Mouse (Mus musculus): ENCODE results near the gene Ube2j2. TPM values are rescaled to one million over a fixed set of nuclear protein-coding genes. Genes with fewer than 3 reads are reported as not detected.

Gene Ube2j2
- polyA plus RNA-seq (2016; fragmentation: Nextera tagmentation; extraction: Ambion mirVana), result 144 and 150 TPM in 2 replicates

GRCm38 (mm10) chr4:155943534-155944249, at the start of gene Ube2j2:
TSS of gene Ube2j2 (plus strand) at chr4:155943831.
- no peaks in the 10 kb centered on the region for H3K9me3 ChIP-seq
- H3K4me3 ChIP-seq, result peak within 1 kb of the TSS; percentile 88
- under 1% methylated on average over 84 of the region's 85 CpGs for WGBS
- no peaks in the 10 kb centered on the region for H3K27me3 ChIP-seq (ENCODE audit: poor library complexity, severe bottlenecking)
- H3K36me3 ChIP-seq (replicated peaks), result peaks cover 30% of the 10 kb centered on the region
- peak within 1 kb of the TSS; percentile 93 for H3K27ac ChIP-seq
- DNase-seq (ENCODE audit: extremely low spot score, low spot score), result peak; percentile 96
- peaks cover 22% of the 10 kb centered on the region for H3K4me1 ChIP-seq

- WGBS, result 38% methylated on average over 8 of the region's 8 CpGs
- H3K4me1 ChIP-seq, result peaks cover 50% of the 10 kb centered on the region
- peak overlapping the region; percentile 94; the same call in 1 of the 2 replicates for H3K4me3 ChIP-seq
- H3K27me3 ChIP-seq (ENCODE audit: poor library complexity, severe bottlenecking), result no peaks in the 10 kb centered on the region
- no peak overlapping the region for H3K27ac ChIP-seq
- H3K36me3 ChIP-seq (replicated peaks), result peaks cover 42% of the 10 kb centered on the region
- no peaks in the 10 kb centered on the region for H3K9me3 ChIP-seq
- no peak for DNase-seq (ENCODE audit: extremely low spot score, low spot score)
Measured at GRCm38 (mm10) chr4:155894311-155894881, 49.2 kb upstream of the Ube2j2 start.

- peaks cover 46% of the 10 kb centered on the region for H3K4me1 ChIP-seq
- H3K27me3 ChIP-seq (ENCODE audit: poor library complexity, severe bottlenecking), result no peaks in the 10 kb centered on the region
- no peaks in the 10 kb centered on the region for H3K9me3 ChIP-seq
- no peak overlapping the region for H3K27ac ChIP-seq
- WGBS, result 58% methylated on average over 6 of the region's 6 CpGs
- 0 out of 2 replicates have a peak overlapping the region, but pooled peaks have one; percentile 94 for H3K4me3 ChIP-seq
- no peak for DNase-seq (ENCODE audit: extremely low spot score, low spot score)
- peaks cover 42% of the 10 kb centered on the region for H3K36me3 ChIP-seq (replicated peaks)
Measured at GRCm38 (mm10) chr4:155895216-155895615, 48.4 kb upstream of the Ube2j2 start.

- WGBS, result 94% methylated on average over 4 of the region's 4 CpGs
- Histone ChIP-seq H3K9me3 (no peaks in the 10 kb centered on the region), H3K4me1 (peaks cover 40% of the 10 kb centered on the region), H3K27ac (no peak overlapping the region), H3K27me3 (ENCODE audit: poor library complexity, severe bottlenecking) (no peaks in the 10 kb centered on the region), H3K4me3 (no peak overlapping the region), H3K36me3 (replicated peaks) (peaks cover 48% of the 10 kb centered on the region)
- DNase-seq (ENCODE audit: extremely low spot score, low spot score), result no peak
Measured at GRCm38 (mm10) chr4:155895826-155896225, 47.8 kb upstream of the Ube2j2 start.

GRCm38 (mm10) chr4:155896461-155896860, 47.2 kb upstream of the Ube2j2 start:
- H3K36me3 ChIP-seq (replicated peaks), result peaks cover 55% of the 10 kb centered on the region
- DNase-seq (ENCODE audit: extremely low spot score, low spot score), result no peak
- no peak overlapping the region for H3K27ac ChIP-seq
- no peak overlapping the region for H3K4me3 ChIP-seq
- peaks cover 35% of the 10 kb centered on the region for H3K4me1 ChIP-seq
- 98% methylated on average over 12 of the region's 12 CpGs for WGBS
- H3K9me3 ChIP-seq, result no peaks in the 10 kb centered on the region
- no peaks in the 10 kb centered on the region for H3K27me3 ChIP-seq (ENCODE audit: poor library complexity, severe bottlenecking)

- no peaks in the 10 kb centered on the region for H3K9me3 ChIP-seq
- no peak overlapping the region for H3K4me3 ChIP-seq
- H3K36me3 ChIP-seq (replicated peaks), result peaks cover 73% of the 10 kb centered on the region
- 96% methylated on average over 2 of the region's 2 CpGs for WGBS
- H3K4me1 ChIP-seq, result peaks cover 22% of the 10 kb centered on the region
- no peaks in the 10 kb centered on the region for H3K27me3 ChIP-seq (ENCODE audit: poor library complexity, severe bottlenecking)
- H3K27ac ChIP-seq, result no peak overlapping the region
- no peak for DNase-seq (ENCODE audit: extremely low spot score, low spot score)
Measured at GRCm38 (mm10) chr4:155898318-155898717, 45.3 kb upstream of the Ube2j2 start.

GRCm38 (mm10) chr4:155899355-155899754, 44.3 kb upstream of the Ube2j2 start:
- Histone ChIP-seq H3K4me1 (peaks cover 12% of the 10 kb centered on the region), H3K27me3 (ENCODE audit: poor library complexity, severe bottlenecking) (no peaks in the 10 kb centered on the region), H3K27ac (no peak overlapping the region), H3K9me3 (no peaks in the 10 kb centered on the region), H3K36me3 (replicated peaks) (peaks cover 84% of the 10 kb centered on the region), H3K4me3 (no peak overlapping the region)
- 97% methylated on average over 7 of the region's 7 CpGs for WGBS
- peak; percentile 7 for DNase-seq (ENCODE audit: extremely low spot score, low spot score)

- Histone ChIP-seq H3K27me3 (ENCODE audit: poor library complexity, severe bottlenecking) (no peaks in the 10 kb centered on the region), H3K36me3 (replicated peaks) (peaks cover 97% of the 10 kb centered on the region), H3K4me3 (no peak overlapping the region), H3K4me1 (no peaks in the 10 kb centered on the region), H3K27ac (no peak overlapping the region), H3K9me3 (no peaks in the 10 kb centered on the region)
- no peak for DNase-seq (ENCODE audit: extremely low spot score, low spot score)
- WGBS, result 88% methylated on average over 3 of the region's 3 CpGs
Measured at GRCm38 (mm10) chr4:155901205-155901604, 42.4 kb upstream of the Ube2j2 start.

GRCm38 (mm10) chr4:155903246-155903645, 40.4 kb upstream of the Ube2j2 start:
- DNase-seq (ENCODE audit: extremely low spot score, low spot score), result no peak
- 94% methylated on average over 13 of the region's 13 CpGs for WGBS
- peaks cover 86% of the 10 kb centered on the region for H3K36me3 ChIP-seq (replicated peaks)

GRCm38 (mm10) chr4:155904318-155905102, 39.1 kb upstream of the Ube2j2 start:
- no peaks in the 10 kb centered on the region for H3K27me3 ChIP-seq (ENCODE audit: poor library complexity, severe bottlenecking)
- H3K9me3 ChIP-seq, result no peaks in the 10 kb centered on the region
- H3K4me3 ChIP-seq, result 0 out of 2 replicates have a peak overlapping the region, but pooled peaks have one; percentile 5
- 93% methylated on average over 13 of the region's 13 CpGs for WGBS
- no peaks in the 10 kb centered on the region for H3K4me1 ChIP-seq
- no peak overlapping the region for H3K27ac ChIP-seq
- peak; percentile 13 for DNase-seq (ENCODE audit: extremely low spot score, low spot score)
- H3K36me3 ChIP-seq (replicated peaks), result peaks cover 74% of the 10 kb centered on the region

More at GRCm38 (mm10) chr4:155903246-155903645, 40.4 kb upstream of the Ube2j2 start:
- H3K27me3 ChIP-seq (ENCODE audit: poor library complexity, severe bottlenecking), result no peaks in the 10 kb centered on the region
- no peaks in the 10 kb centered on the region for H3K9me3 ChIP-seq
- no peaks in the 10 kb centered on the region for H3K4me1 ChIP-seq
- H3K27ac ChIP-seq, result no peak overlapping the region
- H3K4me3 ChIP-seq, result no peak overlapping the region

GRCm38 (mm10) chr4:155905634-155906033, 38.0 kb upstream of the Ube2j2 start:
- no peak for DNase-seq (ENCODE audit: extremely low spot score, low spot score)
- Histone ChIP-seq H3K27ac (no peak overlapping the region), H3K27me3 (ENCODE audit: poor library complexity, severe bottlenecking) (no peaks in the 10 kb centered on the region), H3K9me3 (no peaks in the 10 kb centered on the region), H3K4me3 (no peak overlapping the region), H3K4me1 (no peaks in the 10 kb centered on the region), H3K36me3 (replicated peaks) (peaks cover 63% of the 10 kb centered on the region)
- 84% methylated on average over 13 of the region's 13 CpGs for WGBS

- no peaks in the 10 kb centered on the region for H3K9me3 ChIP-seq
- H3K27me3 ChIP-seq (ENCODE audit: poor library complexity, severe bottlenecking), result no peaks in the 10 kb centered on the region
- H3K4me3 ChIP-seq, result no peak overlapping the region
- H3K36me3 ChIP-seq (replicated peaks), result peaks cover 58% of the 10 kb centered on the region
- no peak for DNase-seq (ENCODE audit: extremely low spot score, low spot score)
- 88% methylated on average over 9 of the region's 9 CpGs for WGBS
- H3K4me1 ChIP-seq, result no peaks in the 10 kb centered on the region
- H3K27ac ChIP-seq, result 0 out of 2 replicates have a peak overlapping the region, but pooled peaks have one; percentile 6
Measured at GRCm38 (mm10) chr4:155906125-155906524, 37.5 kb upstream of the Ube2j2 start.

Measured in forebrain, embryonic 10.5 days (tissue).